In genomic region chr2:10242970-10243369, GRCm38 (mm10) we compare ENCODE assay signal across 14 mouse cellular contexts.
DNase-seq lines count a peak whose midpoint lies in the region; ATAC-seq and TF ChIP-seq lines count a peak whose summit lies in the region.
"Had no signal": no experiment of that assay in that cellular context is flagged by ENCODE, and none has a peak within 500 bp of the region (broad histone marks: within the 10 kb centered on the region; RNA-seq: fewer than 3 reads in every experiment).

No protein-coding gene starts in this region.

- TF ChIP-seq POLR2A in lung, adult 2 months (IDR thresholded peaks at IDR 0.05; ENCODE audit: borderline replicate concordance, extremely low read depth, low read depth, low read length) = no peak

- no peaks in the 10 kb centered on the region for H3K4me1 ChIP-seq in lung, embryonic 14.5 days (ENCODE audit: insufficient read depth)
- H3K4me1 ChIP-seq in lung, adult 2 months (ENCODE audit: control insufficient read depth, insufficient read depth, low read length) = no peaks in the 10 kb centered on the region
- H3K4me1 ChIP-seq: embryonic facial prominence, embryonic 15.5 days; liver, embryonic 13.5 days had no signal

- H3K4me3 ChIP-seq in lung, embryonic 14.5 days (ENCODE audit: low read depth, low read length) = no peak overlapping the region
- no peak overlapping the region for H3K4me3 ChIP-seq in lung, adult 2 months (replicated peaks; ENCODE audit: extremely low read depth, low read depth, low read length)
- H3K4me3 ChIP-seq: embryonic facial prominence, embryonic 15.5 days; liver, embryonic 13.5 days; neural tube, embryonic 12.5 days had no signal

- H3K9ac ChIP-seq in lung, embryonic 14.5 days = no peak overlapping the region
- H3K9ac ChIP-seq: embryonic facial prominence, embryonic 15.5 days; liver, embryonic 13.5 days; neural tube, embryonic 12.5 days had no signal

- peak; percentile 31 for DNase-seq in lung, embryonic 14.5 days
- no peak for DNase-seq in lung, adult 2 months
- DNase-seq in embryo, embryonic 10 days (ENCODE audit: low spot score) = peak; percentile 82
- peak; percentile 13 to 42 for DNase-seq in kidney, adult 8-10 months
- DNase-seq in lung, postnatal 36 days = peak; percentile 39
- DNase-seq in cerebellum, adult 9-11 months = no peak
- no peak for DNase-seq in spleen, postnatal 14 days (ENCODE audit: low spot score in 2 of 2)
- DNase-seq in heart, postnatal 4 days = no peak
- DNase-seq: gastrocnemius, postnatal 10 days; heart, postnatal 14 days; liver, embryonic 13.5 days; thymus, postnatal 36 days had no signal

- TF ChIP-seq CTCF in lung, embryonic 14.5 days (IDR thresholded peaks at IDR 0.05; ENCODE audit: low read depth) = no peak
- no peak for TF ChIP-seq CTCF in lung, adult 2 months (IDR thresholded peaks at IDR 0.05; ENCODE audit: insufficient read depth, low read length)

- H3K27ac ChIP-seq in lung, embryonic 14.5 days (ENCODE audit: low read depth) = no peak overlapping the region
- H3K27ac ChIP-seq: embryonic facial prominence, embryonic 15.5 days; liver, embryonic 13.5 days; neural tube, embryonic 12.5 days had no signal

- H3K36me3 ChIP-seq in lung, embryonic 14.5 days (ENCODE audit: insufficient read depth) = no peaks in the 10 kb centered on the region
- H3K36me3 ChIP-seq: embryonic facial prominence, embryonic 15.5 days; liver, embryonic 13.5 days; neural tube, embryonic 12.5 days had no signal

- no peaks in the 10 kb centered on the region for H3K9me3 ChIP-seq in lung, embryonic 14.5 days (ENCODE audit: low read depth, low read length)
- H3K9me3 ChIP-seq: embryonic facial prominence, embryonic 15.5 days; liver, embryonic 13.5 days; neural tube, embryonic 12.5 days had no signal

- WGBS in lung, embryonic 14.5 days = 8% methylated on average over 9 of the region's 9 CpGs
- 26% methylated on average over 9 of the region's 9 CpGs for WGBS in lung, adult 2 months

- no peaks in the 10 kb centered on the region for H3K27me3 ChIP-seq in lung, embryonic 14.5 days (ENCODE audit: insufficient read depth, low read length)
- H3K27me3 ChIP-seq: embryonic facial prominence, embryonic 15.5 days; liver, embryonic 13.5 days; neural tube, embryonic 12.5 days had no signal

- no peak overlapping the region for H3K4me2 ChIP-seq in lung, embryonic 14.5 days
- H3K4me2 ChIP-seq: embryonic facial prominence, embryonic 15.5 days; liver, embryonic 13.5 days; neural tube, embryonic 12.5 days had no signal

- ATAC-seq in lung, embryonic 14.5 days (ENCODE audit: insufficient read depth) = peak; percentile 38; the same call in 1 of the 2 replicates

Comparison
In these comparisons a context has a peak if more than half of its experiments do, and no peak if none do; other contexts are left out.
1. DNase-seq: peak in lung, embryonic 14.5 days (single experiment), embryo, embryonic 10 days (single experiment), kidney, adult 8-10 months (2 of 2) and lung, postnatal 36 days (single experiment); none in lung, adult 2 months (single experiment), cerebellum, adult 9-11 months (single experiment), spleen, postnatal 14 days (0 of 2) and heart, postnatal 4 days (single experiment).